ENCODE assay signal across 8 mouse cellular contexts in genomic region chr11:69846738-69847688, GRCm38 (mm10). TPM values are rescaled to one million over a fixed set of nuclear protein-coding genes. Genes with fewer than 3 reads are reported as not detected.
DNase-seq lines count a peak whose midpoint lies in the region; ATAC-seq and TF ChIP-seq lines count a peak whose summit lies in the region.

No protein-coding gene starts in this region.

- H3K27me3 ChIP-seq in G1E (ENCODE audit: insufficient read depth, low read length) = no peaks in the 10 kb centered on the region
- no peaks in the 10 kb centered on the region for H3K27me3 ChIP-seq in forebrain, embryonic 12.5 days
- no peaks in the 10 kb centered on the region for H3K27me3 ChIP-seq in hindbrain, postnatal 0 days (ENCODE audit: insufficient read depth, low read length)
- H3K27me3 ChIP-seq in lung, embryonic 15.5 days = no peaks in the 10 kb centered on the region
- no peaks in the 10 kb centered on the region for H3K27me3 ChIP-seq in stomach, embryonic 14.5 days (ENCODE audit: control insufficient read depth, insufficient read depth, low read length)

- ATAC-seq in G1E (ENCODE audit: extremely low read depth, insufficient number of reproducible peaks, low FRiP score, poor library complexity, severe bottlenecking) = no peak
- peak; percentile 39 for ATAC-seq in forebrain, embryonic 12.5 days (ENCODE audit: low FRiP score)
- ATAC-seq in hindbrain, postnatal 0 days = peak; percentile 48
- peak; percentile 41 for ATAC-seq in lung, embryonic 15.5 days (ENCODE audit: borderline replicate concordance, extremely low read depth, low FRiP score, low TSS enrichment)
- peak; percentile 38 for ATAC-seq in stomach, embryonic 14.5 days (ENCODE audit: insufficient number of reproducible peaks, insufficient read depth, low FRiP score, low read depth)

- peaks cover 48% of the 10 kb centered on the region for H3K36me3 ChIP-seq in G1E (replicated peaks)
- H3K36me3 ChIP-seq in forebrain, embryonic 12.5 days (replicated peaks) = peaks cover 40% of the 10 kb centered on the region
- H3K36me3 ChIP-seq in hindbrain, postnatal 0 days (ENCODE audit: insufficient read depth, low read length) = peaks cover 29% of the 10 kb centered on the region
- H3K36me3 ChIP-seq in lung, embryonic 15.5 days = peaks cover 39% of the 10 kb centered on the region
- peaks cover 28% of the 10 kb centered on the region; the same call in 1 of the 2 replicates for H3K36me3 ChIP-seq in stomach, embryonic 14.5 days (ENCODE audit: control insufficient read depth, insufficient read depth, low read length)

- no peaks in the 10 kb centered on the region for H3K9me3 ChIP-seq in G1E (replicated peaks)
- no peaks in the 10 kb centered on the region for H3K9me3 ChIP-seq in forebrain, embryonic 12.5 days
- H3K9me3 ChIP-seq in hindbrain, postnatal 0 days (ENCODE audit: low read length) = no peaks in the 10 kb centered on the region
- H3K9me3 ChIP-seq in lung, embryonic 15.5 days = no peaks in the 10 kb centered on the region
- no peaks in the 10 kb centered on the region for H3K9me3 ChIP-seq in stomach, embryonic 14.5 days (ENCODE audit: control insufficient read depth, low read depth, low read length)

- H3K4me2 ChIP-seq in forebrain, embryonic 12.5 days = peak overlapping the region; percentile 61
- H3K4me2 ChIP-seq in hindbrain, postnatal 0 days (ENCODE audit: low read depth, low read length) = peak overlapping the region; percentile 92
- H3K4me2 ChIP-seq in lung, embryonic 15.5 days = peak overlapping the region; percentile 89
- peak overlapping the region; percentile 89 for H3K4me2 ChIP-seq in stomach, embryonic 14.5 days (replicated peaks; ENCODE audit: low read depth, low read length)

- TF ChIP-seq CTCF in G1E (IDR thresholded peaks at IDR 0.05; ENCODE audit: low read depth, low read length) = no peak
- no peak for TF ChIP-seq CTCF in hindbrain, postnatal 0 days (IDR thresholded peaks at IDR 0.05; ENCODE audit: low read depth)

- H3K27ac ChIP-seq in forebrain, embryonic 12.5 days = peak overlapping the region; percentile 96
- H3K27ac ChIP-seq in hindbrain, postnatal 0 days = peak overlapping the region; percentile 93
- H3K27ac ChIP-seq in lung, embryonic 15.5 days = peak overlapping the region; percentile 97
- peak overlapping the region; percentile 96 for H3K27ac ChIP-seq in stomach, embryonic 14.5 days (ENCODE audit: low read length)

- peaks cover 67% of the 10 kb centered on the region for H3K4me1 ChIP-seq in G1E (ENCODE audit: insufficient read depth, low read depth, low read length)
- peaks cover 32% of the 10 kb centered on the region for H3K4me1 ChIP-seq in forebrain, embryonic 12.5 days
- peaks cover 6% of the 10 kb centered on the region for H3K4me1 ChIP-seq in hindbrain, postnatal 0 days (ENCODE audit: insufficient read depth, low read length)
- peaks cover 27% of the 10 kb centered on the region for H3K4me1 ChIP-seq in lung, embryonic 15.5 days
- H3K4me1 ChIP-seq in stomach, embryonic 14.5 days (ENCODE audit: control insufficient read depth, insufficient read depth, low read length) = peaks cover 18% of the 10 kb centered on the region

- peak; percentile 37 for DNase-seq in kidney, adult 18-20 months
- no peak for DNase-seq in kidney, adult 8-10 months
- DNase-seq in G1E (ENCODE audit: low spot score) = peak; percentile 74
- peak; percentile 27 for DNase-seq in hindbrain, postnatal 0 days (ENCODE audit: low spot score)
- DNase-seq in right cerebral cortex, postnatal 14 days = no peak

- peak overlapping the region; percentile 82 for H3K9ac ChIP-seq in forebrain, embryonic 12.5 days
- H3K9ac ChIP-seq in hindbrain, postnatal 0 days (replicated peaks; ENCODE audit: low read length) = peak overlapping the region; percentile 85
- peak overlapping the region; percentile 75 for H3K9ac ChIP-seq in lung, embryonic 15.5 days
- H3K9ac ChIP-seq in stomach, embryonic 14.5 days (replicated peaks; ENCODE audit: low read depth, low read length) = peak overlapping the region; percentile 82

- H3K4me3 ChIP-seq in G1E (ENCODE audit: low read depth, low read length) = peak overlapping the region; percentile 78
- peak overlapping the region; percentile 67 for H3K4me3 ChIP-seq in forebrain, embryonic 12.5 days (replicated peaks)
- peak overlapping the region; percentile 80 for H3K4me3 ChIP-seq in hindbrain, postnatal 0 days (ENCODE audit: low read length)
- H3K4me3 ChIP-seq in lung, embryonic 15.5 days = peak overlapping the region; percentile 64
- H3K4me3 ChIP-seq in stomach, embryonic 14.5 days (ENCODE audit: low read depth, low read length) = peak overlapping the region; percentile 82

- 16% methylated on average over 34 of the region's 37 CpGs for WGBS in forebrain, embryonic 12.5 days
- 9% methylated on average over 37 of the region's 37 CpGs for WGBS in hindbrain, postnatal 0 days
- 7% methylated on average over 37 of the region's 37 CpGs for WGBS in lung, embryonic 15.5 days
- 10% methylated on average over 37 of the region's 37 CpGs for WGBS in stomach, embryonic 14.5 days

RNA-seq across cellular contexts. Expression of gene Plscr3, which starts 0.8 kb away (rescaled TPM):
- total RNA-seq in G1E (2014; fragmentation: Nextera tagmentation) = 26.2 and 32.3 TPM in 2 replicates
- 9.3 and 12.1 TPM in 2 replicates for total RNA-seq in G1E (2017)
- 54.2 and 61.1 TPM in 2 replicates for polyA plus RNA-seq in G1E (2012)
- 55.1 and 56.3 TPM in 2 replicates for polyA plus RNA-seq in forebrain, embryonic 12.5 days (2016; fragmentation: Nextera tagmentation; extraction: Ambion mirVana)
- 24.7 and 26.3 TPM in 2 replicates for total RNA-seq in hindbrain, postnatal 0 days (2014; rRNA removed)
- 32.2 and 33.4 TPM in 2 replicates for polyA plus RNA-seq in hindbrain, postnatal 0 days (2015; fragmentation: Nextera tagmentation; extraction: Ambion mirVana)
- polyA plus RNA-seq in lung, embryonic 15.5 days (2015; fragmentation: Nextera tagmentation; extraction: Ambion mirVana) = 110 and 119 TPM in 2 replicates
- polyA plus RNA-seq in stomach, embryonic 14.5 days (2014; fragmentation: Nextera tagmentation; extraction: Ambion mirVana) = 102 and 110 TPM in 2 replicates

RNA-seq across cellular contexts. Expression of gene Tmem256, which starts 8.7 kb away (rescaled TPM):
- total RNA-seq in G1E (2014; fragmentation: Nextera tagmentation) = 116 and 202 TPM in 2 replicates
- total RNA-seq in G1E (2017) = 409 and 434 TPM in 2 replicates
- 513 and 777 TPM in 2 replicates for polyA plus RNA-seq in G1E (2012)
- polyA plus RNA-seq in forebrain, embryonic 12.5 days (2016; fragmentation: Nextera tagmentation; extraction: Ambion mirVana) = 285 and 294 TPM in 2 replicates
- total RNA-seq in hindbrain, postnatal 0 days (2014; rRNA removed) = 119 and 153 TPM in 2 replicates
- polyA plus RNA-seq in hindbrain, postnatal 0 days (2015; fragmentation: Nextera tagmentation; extraction: Ambion mirVana) = 435 and 439 TPM in 2 replicates
- polyA plus RNA-seq in lung, embryonic 15.5 days (2015; fragmentation: Nextera tagmentation; extraction: Ambion mirVana) = 434 and 473 TPM in 2 replicates
- 433 and 495 TPM in 2 replicates for polyA plus RNA-seq in stomach, embryonic 14.5 days (2014; fragmentation: Nextera tagmentation; extraction: Ambion mirVana)

RNA-seq across cellular contexts. Expression of gene Nlgn2, which starts 9.4 kb away (rescaled TPM):
- total RNA-seq in G1E (2014; fragmentation: Nextera tagmentation) (3.0 and 6.8 TPM in 2 replicates), G1E (2017) (0.93 and 1.5 TPM in 2 replicates)
- 3.1 and 3.5 TPM in 2 replicates for polyA plus RNA-seq in G1E (2012)
- 13.3 and 14.0 TPM in 2 replicates for polyA plus RNA-seq in forebrain, embryonic 12.5 days (2016; fragmentation: Nextera tagmentation; extraction: Ambion mirVana)
- total RNA-seq in hindbrain, postnatal 0 days (2014; rRNA removed) = 126 and 130 TPM in 2 replicates
- 20.8 and 22.3 TPM in 2 replicates for polyA plus RNA-seq in hindbrain, postnatal 0 days (2015; fragmentation: Nextera tagmentation; extraction: Ambion mirVana)
- polyA plus RNA-seq in lung, embryonic 15.5 days (2015; fragmentation: Nextera tagmentation; extraction: Ambion mirVana) = 5.5 and 6.5 TPM in 2 replicates
- 10.6 and 11.9 TPM in 2 replicates for polyA plus RNA-seq in stomach, embryonic 14.5 days (2014; fragmentation: Nextera tagmentation; extraction: Ambion mirVana)

RNA-seq across cellular contexts. Expression of gene Tnk1, which starts 11.5 kb away (rescaled TPM):
- 4.3 and 9.0 TPM in 2 replicates for total RNA-seq in G1E (2014; fragmentation: Nextera tagmentation)
- 0.82 and 1.5 TPM in 2 replicates for total RNA-seq in G1E (2017)
- 0.47 and 0.95 TPM in 2 replicates for polyA plus RNA-seq in G1E (2012)
- 0.14 and 0.60 TPM in 2 replicates for polyA plus RNA-seq in forebrain, embryonic 12.5 days (2016; fragmentation: Nextera tagmentation; extraction: Ambion mirVana)
- not detected in 2 replicates for total RNA-seq in hindbrain, postnatal 0 days (2014; rRNA removed)
- polyA plus RNA-seq in hindbrain, postnatal 0 days (2015; fragmentation: Nextera tagmentation; extraction: Ambion mirVana) = 0.15 TPM in 1 of 2 replicates, not detected in the other
- 9.2 and 9.6 TPM in 2 replicates for polyA plus RNA-seq in lung, embryonic 15.5 days (2015; fragmentation: Nextera tagmentation; extraction: Ambion mirVana)
- 11.1 TPM in 2 replicates for polyA plus RNA-seq in stomach, embryonic 14.5 days (2014; fragmentation: Nextera tagmentation; extraction: Ambion mirVana)

RNA-seq across cellular contexts. Expression of gene Spem1, which starts 25.0 kb away (rescaled TPM):
- total RNA-seq in G1E (2014; fragmentation: Nextera tagmentation) (not detected in 2 replicates), G1E (2017) (0.11 TPM in 1 of 2 replicates, not detected in the other)
- not detected in 2 replicates for polyA plus RNA-seq in G1E (2012)
- 0.24 and 0.26 TPM in 2 replicates for polyA plus RNA-seq in forebrain, embryonic 12.5 days (2016; fragmentation: Nextera tagmentation; extraction: Ambion mirVana)
- total RNA-seq in hindbrain, postnatal 0 days (2014; rRNA removed) = not detected in 2 replicates
- 0.28 and 0.40 TPM in 2 replicates for polyA plus RNA-seq in hindbrain, postnatal 0 days (2015; fragmentation: Nextera tagmentation; extraction: Ambion mirVana)
- polyA plus RNA-seq in lung, embryonic 15.5 days (2015; fragmentation: Nextera tagmentation; extraction: Ambion mirVana) = not detected in 2 replicates
- polyA plus RNA-seq in stomach, embryonic 14.5 days (2014; fragmentation: Nextera tagmentation; extraction: Ambion mirVana) = 0.41 TPM in 1 of 2 replicates, not detected in the other

Comparison
In these comparisons a context has a peak if more than half of its experiments do, and no peak if none do; other contexts are left out.
1. DNase-seq: peak in kidney, adult 18-20 months (single experiment), G1E (single experiment) and hindbrain, postnatal 0 days (single experiment); none in kidney, adult 8-10 months (0 of 2) and right cerebral cortex, postnatal 14 days (single experiment).
2. Peak in every context shown above with its lines, with median percentiles within 50 percentile points of each other: H3K4me3 ChIP-seq, H3K27ac ChIP-seq, H3K4me2 ChIP-seq and H3K9ac ChIP-seq.